Mouse (Mus musculus): ENCODE results near the gene Pycard. TPM values are rescaled to one million over a fixed set of nuclear protein-coding genes. Genes with fewer than 3 reads are reported as not detected.
"Not testable (repeated sequence)": the region's sequence is repeated elsewhere in the genome, so short reads cannot be mapped to it uniquely, and the experiment has no call there.

Gene Pycard
- 10 to 100 TPM in 1 of 4 experiments, 1 to 10 TPM in 3; 2.6 to 11.7 (median 5.2) TPM for total RNA-seq (2022)

- no peak for DNase-seq (ENCODE audit: low spot score in 2 of 2)
Observed at GRCm38 (mm10) chr7:127993341-127993977, at the start of gene Pycard. Gene Pycard, minus strand, starts transcription at chr7:127993867.

DNA sequence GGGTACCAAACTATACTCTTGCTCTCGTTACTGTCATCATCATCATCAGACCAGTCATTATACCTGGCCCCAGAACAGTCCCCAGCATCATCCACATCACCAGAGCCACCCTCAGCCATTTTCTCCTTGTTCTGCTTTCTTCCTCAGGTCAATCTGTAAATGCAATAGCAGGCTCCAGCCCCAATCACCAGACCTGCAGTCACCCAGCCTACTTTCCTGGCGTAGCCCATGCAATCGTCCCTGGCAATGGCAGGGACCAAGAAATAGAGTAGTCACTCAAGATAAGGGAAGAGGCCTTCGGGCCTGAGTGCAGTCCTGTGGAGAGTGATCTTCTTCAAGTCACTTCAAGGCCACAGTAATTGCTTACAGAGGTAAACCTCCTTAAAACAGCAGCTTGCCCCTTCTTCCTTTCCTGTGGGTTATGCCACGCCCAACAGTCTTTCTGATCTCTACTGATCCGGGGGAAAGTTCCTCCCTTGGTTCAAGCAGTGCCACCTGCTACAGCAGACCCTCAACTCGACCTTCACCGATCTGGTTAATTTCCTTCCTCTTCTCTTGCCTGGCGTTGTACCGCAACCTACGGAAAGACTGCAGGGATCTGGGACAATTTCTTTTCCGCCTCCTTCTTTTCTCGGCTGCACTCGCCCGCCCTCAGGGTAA is 48.6 kb upstream of the Pycard start:
- DNase-seq (ENCODE audit: low spot score in 2 of 2): not testable (repeated sequence)

GRCm38 (mm10) chr7:128033616-128034015 is 39.9 kb upstream of the Pycard start:
- no peak for DNase-seq (ENCODE audit: low spot score in 2 of 2)

DNA sequence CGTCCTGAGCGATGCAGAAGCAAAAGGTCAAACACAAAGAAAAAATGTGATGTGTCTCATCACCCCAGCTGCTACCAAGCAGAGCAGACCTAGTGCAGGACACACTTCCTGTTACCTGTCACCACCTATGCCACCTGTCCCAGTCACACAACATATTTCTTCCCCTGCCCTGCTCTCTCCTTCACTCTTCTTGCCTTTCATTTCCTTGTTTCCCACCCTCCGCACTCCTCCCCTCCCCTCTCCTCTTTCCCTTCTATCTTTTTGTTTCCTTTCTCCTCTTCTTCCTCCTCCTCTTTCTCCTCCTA is 39.3 kb upstream of the Pycard start:
- DNase-seq (ENCODE audit: low spot score in 2 of 2): no peak

DNA sequence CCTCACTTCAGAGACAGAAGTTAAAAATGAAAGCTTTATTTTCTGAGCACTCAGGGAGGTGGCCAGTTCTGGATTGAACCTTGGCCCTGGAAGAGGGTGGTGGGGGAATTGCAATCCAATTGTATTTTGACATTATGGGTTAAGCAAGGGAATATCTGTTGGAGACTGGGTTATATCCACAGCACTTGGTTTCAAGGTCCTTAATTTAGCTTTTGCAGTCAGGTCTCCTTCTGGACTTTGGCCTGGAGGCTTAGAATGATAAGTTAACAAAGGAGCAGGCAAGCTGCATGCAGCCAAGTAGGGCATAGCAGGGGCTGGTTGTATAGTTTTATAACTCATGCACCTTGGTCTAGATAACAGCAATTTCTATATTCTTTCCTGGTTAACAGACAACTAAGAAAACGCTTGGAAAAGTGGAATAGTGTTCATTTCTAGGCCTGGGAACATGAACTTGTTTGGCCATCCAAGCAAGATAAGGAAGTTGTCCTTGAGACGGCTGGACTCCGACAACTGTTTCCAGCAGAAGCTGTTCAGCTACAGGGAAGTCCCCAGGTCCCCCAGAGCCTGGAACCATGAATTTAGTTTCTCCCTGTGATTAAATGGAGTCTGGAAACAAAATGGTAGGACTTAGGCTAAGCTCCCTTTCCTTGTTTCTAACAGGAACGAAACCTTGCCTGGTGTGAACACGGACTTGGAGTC is 38.8 kb upstream of the Pycard start:
- no peak for DNase-seq (ENCODE audit: low spot score in 2 of 2)

- no peak for DNase-seq (ENCODE audit: low spot score in 2 of 2)
Observed at GRCm38 (mm10) chr7:128031403-128031976, 37.8 kb upstream of the Pycard start.

DNA sequence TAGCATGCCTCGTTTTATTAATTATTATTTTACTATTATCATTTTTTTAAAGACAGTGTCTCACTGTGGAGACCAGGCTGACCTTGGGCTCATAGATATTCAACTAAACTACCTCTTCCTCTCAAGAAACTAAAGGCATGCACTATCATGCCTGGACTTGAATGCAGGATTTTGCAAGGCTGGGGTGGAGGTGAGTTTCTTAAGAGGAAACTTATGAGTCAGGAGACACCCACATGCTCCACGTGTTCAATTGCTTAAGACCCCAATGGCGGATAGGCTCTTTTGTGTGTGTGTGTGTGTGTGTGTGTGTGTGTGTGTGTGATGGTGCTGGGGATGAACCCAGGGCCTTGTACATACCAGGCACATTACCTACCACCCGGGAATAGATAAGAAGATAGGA is 31.7 kb upstream of the Pycard start:
- no peak for DNase-seq (ENCODE audit: low spot score in 2 of 2)

GRCm38 (mm10) chr7:128024932-128025331 is 31.3 kb upstream of the Pycard start:
- DNase-seq (ENCODE audit: low spot score in 2 of 2): no peak

GRCm38 (mm10) chr7:128024364-128024763 is 30.7 kb upstream of the Pycard start:
- no peak for DNase-seq (ENCODE audit: low spot score in 2 of 2)

GRCm38 (mm10) chr7:128023565-128023964 is 29.9 kb upstream of the Pycard start:
- DNase-seq (ENCODE audit: low spot score in 2 of 2): no peak

DNA sequence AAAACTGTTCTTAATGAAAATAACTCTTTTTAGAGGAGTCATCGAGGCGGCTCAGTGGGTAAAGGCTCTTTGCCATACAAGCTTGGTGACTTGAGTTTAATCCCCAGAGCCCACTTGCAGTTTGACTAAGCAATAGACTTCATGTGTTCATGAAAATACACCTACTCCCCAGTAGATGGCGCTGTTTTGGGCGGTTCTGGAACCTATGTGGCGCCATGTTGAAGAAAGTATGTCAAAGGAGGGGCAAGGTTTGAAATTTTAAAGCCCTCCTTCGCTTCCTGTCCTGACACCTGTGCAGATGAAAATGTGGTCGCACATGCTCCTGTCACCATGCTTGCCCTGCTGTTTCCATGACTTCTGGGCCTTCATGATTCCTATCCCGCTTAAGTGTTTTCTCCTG is 29.3 kb upstream of the Pycard start:
- DNase-seq (ENCODE audit: low spot score in 2 of 2): no peak

- DNase-seq (ENCODE audit: low spot score in 2 of 2): no peak
Observed at GRCm38 (mm10) chr7:128019187-128019586, 25.5 kb upstream of the Pycard start.

- no peak for DNase-seq (ENCODE audit: low spot score in 2 of 2)
Observed at GRCm38 (mm10) chr7:128018275-128018674, 24.6 kb upstream of the Pycard start.

GRCm38 (mm10) chr7:128016650-128017049 is 23.0 kb upstream of the Pycard start:
- DNase-seq (ENCODE audit: low spot score in 2 of 2): no peak

DNA sequence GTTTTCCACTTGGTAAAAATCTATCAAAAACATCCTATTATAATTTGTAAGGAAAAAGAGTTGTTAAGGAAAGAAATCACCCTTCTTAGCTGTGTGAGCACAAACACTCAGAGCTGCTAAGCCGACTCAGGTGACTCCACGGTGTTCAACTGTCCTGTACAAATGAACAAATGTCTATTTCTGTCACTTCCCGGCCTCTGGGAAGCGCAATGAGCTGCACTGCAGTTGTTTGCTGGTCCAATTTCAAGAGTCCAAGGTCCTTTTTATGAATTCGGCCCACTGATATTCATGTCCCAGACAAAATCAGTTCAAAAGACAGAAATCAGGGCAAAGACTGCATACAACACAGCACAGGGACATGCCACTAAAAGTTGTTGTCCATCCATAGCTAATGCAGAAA is 22.5 kb upstream of the Pycard start:
- not testable (repeated sequence) for DNase-seq (ENCODE audit: low spot score in 2 of 2)

DNA sequence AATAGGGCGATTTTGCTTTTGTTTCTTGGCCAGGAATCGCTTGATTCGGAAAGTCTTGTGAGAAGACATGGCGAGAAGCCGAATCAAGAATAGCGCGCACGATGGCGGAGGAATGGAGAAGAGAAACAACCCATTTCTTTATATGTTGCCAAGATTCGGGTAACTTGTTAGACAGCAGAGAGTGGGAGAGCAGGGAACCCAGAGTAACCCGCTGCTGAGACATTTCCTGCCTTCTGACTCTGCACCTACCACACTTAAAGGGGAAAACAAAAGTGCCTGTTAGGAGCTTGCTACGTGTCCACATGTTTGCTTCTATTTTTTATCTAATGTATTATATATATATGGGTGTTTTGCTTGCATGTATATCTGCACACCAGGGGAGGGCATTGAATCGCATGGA is 19.4 kb upstream of the Pycard start:
- no peak for DNase-seq (ENCODE audit: low spot score in 2 of 2)

DNA sequence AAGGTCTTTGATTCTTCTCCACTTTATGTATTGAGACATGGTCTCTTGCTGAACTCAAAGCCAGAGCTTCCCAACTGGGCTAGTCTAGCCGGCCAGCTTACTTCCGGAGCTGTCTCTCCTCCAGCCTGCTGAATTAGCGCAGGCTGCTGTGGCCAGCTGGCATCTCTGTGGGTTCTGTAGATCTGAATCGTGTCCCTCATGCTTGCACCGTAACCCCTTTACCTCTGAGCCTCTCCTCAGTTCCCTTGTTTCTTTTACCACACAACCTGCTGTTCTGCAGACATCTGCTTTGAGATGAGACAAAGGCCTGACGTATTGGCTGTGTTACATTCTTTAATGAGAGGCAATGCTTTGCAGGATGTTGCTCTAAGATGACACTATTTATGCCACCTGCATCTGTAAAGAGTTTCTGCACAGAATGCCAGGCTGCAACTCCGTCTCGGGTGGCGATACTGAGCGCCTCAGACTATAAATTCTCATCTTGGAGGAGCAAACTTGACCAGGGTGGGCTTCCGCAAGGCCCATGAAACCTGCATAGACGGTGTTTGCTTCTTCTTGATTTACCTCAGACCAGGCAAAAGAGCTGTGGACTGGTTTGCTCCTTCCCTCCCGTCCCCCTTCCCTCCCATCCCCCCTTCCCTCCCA is 18.6 kb upstream of the Pycard start:
- no peak for DNase-seq (ENCODE audit: low spot score in 2 of 2)

DNA sequence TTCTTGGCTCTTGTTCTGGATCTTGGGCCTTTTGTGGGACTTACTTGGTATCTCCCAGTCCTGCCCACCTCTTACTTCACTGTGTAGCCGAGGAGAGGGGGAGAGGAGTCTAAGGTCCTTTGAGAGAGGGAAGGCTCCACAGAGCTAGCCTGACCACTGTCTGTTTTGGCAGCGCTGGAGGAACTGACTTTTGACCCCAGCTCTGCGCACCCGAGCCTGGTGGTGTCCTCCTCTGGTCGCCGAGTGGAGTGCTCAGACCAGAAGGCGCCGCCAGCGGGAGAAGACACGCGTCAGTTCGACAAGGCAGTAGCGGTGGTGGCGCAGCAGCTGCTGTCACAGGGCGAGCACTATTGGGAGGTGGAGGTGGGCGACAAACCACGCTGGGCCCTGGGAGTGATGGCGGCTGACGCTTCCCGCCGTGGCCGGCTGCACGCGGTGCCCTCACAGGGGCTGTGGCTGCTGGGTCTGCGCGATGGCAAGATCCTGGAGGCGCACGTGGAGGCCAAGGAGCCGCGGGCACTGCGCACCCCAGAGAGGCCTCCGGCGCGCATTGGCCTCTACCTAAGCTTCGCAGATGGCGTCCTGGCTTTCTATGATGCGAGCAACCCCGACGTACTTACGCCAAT is 16.2 kb upstream of the Pycard start:
- DNase-seq (ENCODE audit: low spot score in 2 of 2): no peak

GRCm38 (mm10) chr7:128006193-128006592 is 12.5 kb upstream of the Pycard start:
- no peak for DNase-seq (ENCODE audit: low spot score in 2 of 2)

DNA sequence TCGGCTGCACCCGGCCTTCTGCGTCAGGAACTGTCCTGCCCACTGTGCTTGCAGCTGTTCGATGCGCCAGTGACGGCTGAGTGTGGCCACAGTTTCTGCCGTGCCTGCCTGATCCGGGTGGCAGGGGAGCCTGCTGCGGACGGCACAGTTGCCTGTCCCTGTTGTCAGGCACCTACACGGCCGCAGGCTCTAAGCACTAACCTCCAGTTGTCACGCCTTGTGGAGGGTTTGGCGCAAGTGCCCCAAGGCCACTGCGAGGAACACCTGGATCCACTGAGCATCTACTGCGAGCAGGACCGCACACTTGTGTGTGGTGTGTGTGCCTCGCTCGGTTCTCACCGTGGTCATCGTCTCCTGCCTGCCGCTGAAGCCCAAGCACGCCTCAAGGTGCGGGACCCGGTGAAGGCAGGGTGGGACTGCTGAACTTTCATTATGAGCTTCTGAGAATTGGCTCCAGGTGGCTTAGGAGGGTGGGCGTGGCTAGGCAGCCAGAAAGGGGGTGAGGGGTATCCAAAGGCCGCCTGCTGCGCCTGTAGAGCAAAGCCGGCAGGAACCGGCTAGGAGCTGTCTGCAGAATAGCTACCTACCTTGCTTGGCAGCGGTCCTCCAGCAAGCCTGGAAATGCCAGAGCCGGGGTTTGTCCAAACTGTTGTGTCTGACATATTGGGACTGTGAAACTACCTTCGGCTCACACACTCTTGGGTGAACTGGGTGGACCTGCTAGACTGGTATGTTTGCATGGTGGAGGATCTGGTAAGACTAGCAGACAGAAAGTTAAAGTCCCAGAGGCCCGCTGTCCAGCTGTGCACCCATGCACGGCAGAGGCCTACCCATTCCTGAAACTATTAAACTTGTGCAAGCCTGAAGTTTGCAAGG is 11.1 kb upstream of the Pycard start:
- DNase-seq (ENCODE audit: low spot score in 2 of 2): no peak

DNA sequence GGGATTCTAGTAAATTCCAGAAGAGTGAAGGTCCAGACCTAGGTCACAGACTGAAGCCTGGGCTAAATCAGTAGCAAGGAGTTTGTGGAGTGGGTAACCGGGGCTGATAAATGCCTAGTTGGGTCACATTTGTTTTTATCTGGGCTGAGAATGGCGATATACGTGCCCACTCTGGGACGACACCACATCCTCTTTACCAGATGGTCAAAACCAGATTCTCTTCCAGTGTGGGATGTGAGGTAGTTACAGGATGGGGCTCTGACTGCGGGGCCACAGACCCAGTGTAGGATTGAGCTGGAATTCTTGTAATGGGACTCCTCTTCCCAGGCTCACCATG is 10.5 kb upstream of the Pycard start:
- DNase-seq (ENCODE audit: low spot score in 2 of 2): no peak

Measured in left cerebral cortex, adult 8-10 months (tissue).